Mouse (Mus musculus) CH12.LX (cell line): ENCODE measurements at regions not wholly inside any gene's neighbourhood (a gene's known extent, or its start where the extent isn't known, plus 50 kb on each side); places are given as distances from the start of the nearest gene placed in this dataset.

ENCODE experiments used
- DNase-seq: peaks from one replicate; pipeline ENCODE4 v3.0.0-alpha.2; 2013; ENCODE audit errors: extremely low read depth
- H3K27ac ChIP-seq: 2 replicates; pipeline ENCODE4 v1.5.1; 2012; ENCODE audit warnings: low read depth, mild to moderate bottlenecking, control low read depth, moderate library complexity; ENCODE audit not compliant: insufficient read depth
- H3K27me3 ChIP-seq: replicated peaks from 2 replicates; pipeline ENCODE3; 2012; ENCODE audit warnings: inconsistent platforms
- H3K36me3 ChIP-seq, 2 experiments: replicated peaks in 1 of 2; 2 replicates each; pipeline versions ENCODE3 to v1.6.1; 2012; ENCODE audit warnings: inconsistent platforms in 1 of 2, low read length in 1 of 2, mild to moderate bottlenecking in 1 of 2, mixed read lengths in 1 of 2, moderate library complexity in 1 of 2; ENCODE audit not compliant: control insufficient read depth in 1 of 2, insufficient read depth in 1 of 2
- H3K4me1 ChIP-seq, 2 experiments: 2 replicates each; pipeline ENCODE4 v1.6.1; 2012; ENCODE audit warnings: inconsistent platforms in 1 of 2, moderate library complexity in 1 of 2; ENCODE audit not compliant: insufficient read depth in 2 of 2, control insufficient read depth in 1 of 2
- H3K4me2 ChIP-seq: 2 replicates; pipeline ENCODE4 v1.6.1; 2012; ENCODE audit warnings: low read depth, mild to moderate bottlenecking, control low read depth; ENCODE audit not compliant: poor library complexity, insufficient read depth, severe bottlenecking
- H3K4me3 ChIP-seq, 3 experiments: fragments of 150-350 bp in 1 of 3; sonication (generic) in 1 of 3; replicated peaks in 1 of 3; 2 replicates each; pipeline versions ENCODE3 to v1.5.1; 2011 to 2012; ENCODE audit warnings: low read depth in 2 of 3, low read length in 2 of 3, mild to moderate bottlenecking in 2 of 3, moderate library complexity in 2 of 3, control low read depth in 1 of 3, improper control_type of control experiment in 1 of 3, inconsistent platforms in 1 of 3, mixed read lengths in 1 of 3; ENCODE audit not compliant: poor library complexity in 1 of 3
- H3K79me2 ChIP-seq: replicated peaks from 2 replicates; pipeline ENCODE4 v1.6.1; 2012; ENCODE audit warnings: mild to moderate bottlenecking, moderate library complexity; ENCODE audit not compliant: control insufficient read depth, poor library complexity, insufficient read depth, severe bottlenecking; ENCODE audit errors: extremely low read depth
- H3K9ac ChIP-seq: 2 replicates; pipeline ENCODE4 v1.6.1; 2012; ENCODE audit warnings: low read depth, mild to moderate bottlenecking, control low read depth, moderate library complexity; ENCODE audit not compliant: insufficient read depth
- H3K9me3 ChIP-seq: replicated peaks from 2 replicates; pipeline ENCODE3; 2012; ENCODE audit warnings: low read length, inconsistent platforms, mixed read lengths
- BHLHE40 ChIP-seq: IDR thresholded peaks from 2 replicates; pipeline ENCODE4 v1.6.1; 2011; ENCODE audit warnings: mild to moderate bottlenecking, low read depth, low read length, improper control_type of control experiment
- CHD1 ChIP-seq: IDR thresholded peaks from 2 replicates; pipeline ENCODE4 v1.6.1; 2012; ENCODE audit warnings: low read depth, low read length, improper control_type of control experiment, inconsistent platforms
- CHD2 ChIP-seq: IDR thresholded peaks from 2 replicates; pipeline ENCODE4 v1.6.1; 2011; ENCODE audit warnings: low read length, improper control_type of control experiment
- E2F4 ChIP-seq: IDR thresholded peaks from 2 replicates; pipeline ENCODE4 v1.6.1; 2011; ENCODE audit warnings: low read depth, low read length, improper control_type of control experiment; ENCODE audit not compliant: insufficient replicate concordance
- HCFC1 ChIP-seq: IDR thresholded peaks from 2 replicates; pipeline ENCODE4 v1.6.1; 2012; ENCODE audit warnings: low read depth, mild to moderate bottlenecking, inconsistent platforms, low read length, improper control_type of control experiment
- IRF4 ChIP-seq: IDR thresholded peaks from 2 replicates; pipeline ENCODE4 v1.6.1; 2014; ENCODE audit warnings: low read depth, mild to moderate bottlenecking, inconsistent platforms, low read length, improper control_type of control experiment
- JUN ChIP-seq: IDR thresholded peaks from 2 replicates; pipeline ENCODE4 v1.6.1; 2011; ENCODE audit warnings: low read depth, mild to moderate bottlenecking, low read length, improper control_type of control experiment, moderate library complexity; ENCODE audit not compliant: insufficient read depth
- JUND ChIP-seq: conservative IDR thresholded peaks from 2 replicates; pipeline ENCODE4 v1.6.1; 2011; ENCODE audit warnings: low read depth, low read length, improper control_type of control experiment
- MAFK ChIP-seq: IDR thresholded peaks from 2 replicates; pipeline ENCODE4 v1.6.1; 2011; ENCODE audit warnings: low read length, improper control_type of control experiment; ENCODE audit not compliant: insufficient replicate concordance
- MAZ ChIP-seq: IDR thresholded peaks from 2 replicates; pipeline ENCODE4 v1.6.1; 2012; ENCODE audit warnings: low read depth, mild to moderate bottlenecking, inconsistent platforms, low read length, improper control_type of control experiment, moderate library complexity
- MEF2A ChIP-seq: IDR thresholded peaks from 2 replicates; pipeline ENCODE4 v1.6.1; 2014; ENCODE audit warnings: low read depth, mild to moderate bottlenecking, inconsistent platforms, low read length, improper control_type of control experiment, borderline replicate concordance
- NRF1 ChIP-seq: IDR thresholded peaks from 2 replicates; pipeline ENCODE4 v1.6.1; 2014; ENCODE audit warnings: low read depth, mild to moderate bottlenecking, inconsistent platforms, low read length, improper control_type of control experiment, moderate library complexity
- PAX5 ChIP-seq: IDR thresholded peaks from 2 replicates; pipeline ENCODE4 v1.6.1; 2012; ENCODE audit warnings: low read length, inconsistent platforms, mixed read lengths
- POLR2A ChIP-seq: IDR thresholded peaks from 2 replicates; pipeline ENCODE4 v1.6.1; 2011; ENCODE audit warnings: low read depth, mild to moderate bottlenecking, improper control_type of control experiment, low read length
- POLR2AphosphoS2 ChIP-seq: IDR thresholded peaks from 2 replicates; pipeline ENCODE4 v1.6.1; 2011; ENCODE audit warnings: low read depth, low read length, improper control_type of control experiment
- RAD21 ChIP-seq: IDR thresholded peaks from 2 replicates; pipeline ENCODE4 v1.6.1; 2011; ENCODE audit warnings: low read depth, mild to moderate bottlenecking, low read length, improper control_type of control experiment, moderate library complexity
- TBP ChIP-seq: conservative IDR thresholded peaks from 2 replicates; pipeline ENCODE4 v1.6.1; 2011; ENCODE audit warnings: low read depth, low read length, improper control_type of control experiment
- USF1 ChIP-seq: IDR thresholded peaks from 2 replicates; pipeline ENCODE4 v1.6.1; 2014; ENCODE audit warnings: low read depth, mild to moderate bottlenecking, inconsistent platforms, low read length, improper control_type of control experiment
- USF2 ChIP-seq: conservative IDR thresholded peaks from 2 replicates; pipeline ENCODE4 v1.6.1; 2011; ENCODE audit warnings: low read depth, low read length, improper control_type of control experiment
- ZC3H11A ChIP-seq: IDR thresholded peaks from 2 replicates; pipeline ENCODE4 v1.6.1; 2012; ENCODE audit warnings: low read depth, mild to moderate bottlenecking, inconsistent platforms, low read length, improper control_type of control experiment
- ZKSCAN1 ChIP-seq: IDR thresholded peaks from 2 replicates; pipeline ENCODE4 v1.6.1; 2012; ENCODE audit warnings: low read depth, inconsistent platforms, low read length, improper control_type of control experiment, borderline replicate concordance
- ZMIZ1 ChIP-seq: IDR thresholded peaks from 2 replicates; pipeline ENCODE4 v1.6.1; 2012; ENCODE audit warnings: low read depth, mild to moderate bottlenecking, inconsistent platforms, low read length, improper control_type of control experiment
- dilution Hi-C: fragments of 300-500 bp; cut with MboI; formaldehyde crosslinking; loops from 2 replicates; pipeline ENCODE4 v1.14.3; 2020; ENCODE audit warnings: low sequenced_read_pairs; ENCODE audit not compliant: extremely low pct_unique_long_range_greater_than_20kb, extremely low pct_ligation_motif_present
- in situ Hi-C: fragments of 300-500 bp; cut with MboI; formaldehyde crosslinking; loops from 3 replicates; pipeline ENCODE4 v1.14.3; 2019; ENCODE audit warnings: low sequenced_read_pairs, low pct_ligation_motif_present, low pct_unique_long_range_greater_than_20kb, mixed read lengths

GRCm38 (mm10) chr15:51504789-51505188, 2379.9 kb upstream of the Gm7489 start:
- in situ Hi-C loops = no loop called here
- Histone ChIP-seq H3K4me1 (no peaks in the 10 kb centered on the region), H3K27ac (no peak overlapping the region), H3K4me2 (no peak overlapping the region), H3K4me3 (no peak overlapping the region), H3K9ac (no peak overlapping the region), H3K79me2 (no peaks in the 10 kb centered on the region), H3K36me3 (no peaks in the 10 kb centered on the region), H3K9me3 (no peaks in the 10 kb centered on the region), H3K27me3 (no peaks in the 10 kb centered on the region)
- TF ChIP-seq MAZ (no peak), JUN (no peak), HCFC1 (no peak), PAX5 (no peak), USF2 (no peak), JUND (no peak), RAD21 (no peak), E2F4 (no peak), POLR2AphosphoS2 (no peak), ZKSCAN1 (no peak), CHD2 (no peak)
- dilution Hi-C loops = no loop called here
- no peak for DNase-seq

GRCm38 (mm10) chr15:51507126-51507525, 2377.6 kb upstream of the Gm7489 start:
- in situ Hi-C loops (no loop called here), dilution Hi-C loops (no loop called here)
- Histone ChIP-seq H3K79me2 (no peaks in the 10 kb centered on the region), H3K4me3 (no peak overlapping the region), H3K9me3 (no peaks in the 10 kb centered on the region), H3K27ac (no peak overlapping the region), H3K36me3 (no peaks in the 10 kb centered on the region), H3K9ac (no peak overlapping the region), H3K4me2 (peak overlapping the region; percentile 45; the same call in 1 of the 2 replicates), H3K27me3 (no peaks in the 10 kb centered on the region), H3K4me1 (0 out of 4 replicates have a peak, but pooled peaks cover 0 to 6% of the 10 kb centered on the region in 2 experiments)
- TF ChIP-seq MAZ (no peak), HCFC1 (no peak), RAD21 (no peak), MAFK (no peak), NRF1 (no peak), CHD1 (no peak), USF2 (no peak), BHLHE40 (no peak), POLR2AphosphoS2 (no peak), POLR2A (no peak), ZMIZ1 (no peak), PAX5 (no peak), ZC3H11A (no peak), ZKSCAN1 (no peak), MEF2A (no peak), IRF4 (no peak), TBP (no peak), JUN (no peak), E2F4 (no peak), USF1 (no peak)
- no peak for DNase-seq
